Mouse (Mus musculus) erythroblast, embryonic 14.5 days (primary cell): ENCODE data around the gene Ttc30a1.

Experiments used
- GATA1 ChIP-seq: IDR thresholded peaks from 2 replicates; pipeline ENCODE4 v1.6.1; 2012; ENCODE audit warnings: low read length, inconsistent platforms, mixed read lengths
- TAL1 ChIP-seq: IDR thresholded peaks from 3 replicates; pipeline ENCODE4 v1.6.1; 2012; ENCODE audit warnings: low read length, inconsistent platforms, mixed read lengths

- no peak for TF ChIP-seq GATA1
- TF ChIP-seq TAL1 = no peak
Measured at GRCm38 (mm10) chr2:75988378-75988777, 6.6 kb upstream of the Ttc30a1 start.
